Mouse (Mus musculus) thymus, adult 2 months (tissue): Measurements from ENCODE around the gene Colec11.

Experiments
- CTCF ChIP-seq: fragments of 200-500 bp; IDR thresholded peaks from 2 replicates; pipeline ENCODE4 v1.5.1; 2012; ENCODE audit warnings: mild to moderate bottlenecking, control low read depth, low read length, moderate library complexity, borderline replicate concordance; ENCODE audit not compliant: control insufficient read depth, poor library complexity, insufficient read depth; ENCODE audit errors: extremely low read depth
- POLR2A ChIP-seq: fragments of 200-500 bp; IDR thresholded peaks from 2 replicates; pipeline ENCODE4 v1.6.1; 2012; ENCODE audit warnings: mild to moderate bottlenecking, low read length, control low read depth, moderate library complexity; ENCODE audit not compliant: control insufficient read depth, poor library complexity, insufficient read depth; ENCODE audit errors: extremely low read depth

GRCm38 (mm10) chr12:28625407-28625806 lies 2.2 kb upstream of the Colec11 start:
- TF ChIP-seq CTCF (no peak), POLR2A (no peak)
